Mouse (Mus musculus) embryonic fibroblast, embryonic 13.5 days (primary cell): ENCODE measurements around the gene Cd33.

ENCODE experiments used
- CTCF ChIP-seq: IDR thresholded peaks from 2 replicates; pipeline ENCODE4 v1.5.1; 2011; ENCODE audit warnings: mild to moderate bottlenecking, control low read depth, low read length, moderate library complexity, borderline replicate concordance; ENCODE audit not compliant: insufficient read depth
- POLR2A ChIP-seq: IDR thresholded peaks from 2 replicates; pipeline ENCODE4 v1.6.1; 2011; ENCODE audit warnings: low read depth, mild to moderate bottlenecking, control low read depth, low read length, moderate library complexity

DNA sequence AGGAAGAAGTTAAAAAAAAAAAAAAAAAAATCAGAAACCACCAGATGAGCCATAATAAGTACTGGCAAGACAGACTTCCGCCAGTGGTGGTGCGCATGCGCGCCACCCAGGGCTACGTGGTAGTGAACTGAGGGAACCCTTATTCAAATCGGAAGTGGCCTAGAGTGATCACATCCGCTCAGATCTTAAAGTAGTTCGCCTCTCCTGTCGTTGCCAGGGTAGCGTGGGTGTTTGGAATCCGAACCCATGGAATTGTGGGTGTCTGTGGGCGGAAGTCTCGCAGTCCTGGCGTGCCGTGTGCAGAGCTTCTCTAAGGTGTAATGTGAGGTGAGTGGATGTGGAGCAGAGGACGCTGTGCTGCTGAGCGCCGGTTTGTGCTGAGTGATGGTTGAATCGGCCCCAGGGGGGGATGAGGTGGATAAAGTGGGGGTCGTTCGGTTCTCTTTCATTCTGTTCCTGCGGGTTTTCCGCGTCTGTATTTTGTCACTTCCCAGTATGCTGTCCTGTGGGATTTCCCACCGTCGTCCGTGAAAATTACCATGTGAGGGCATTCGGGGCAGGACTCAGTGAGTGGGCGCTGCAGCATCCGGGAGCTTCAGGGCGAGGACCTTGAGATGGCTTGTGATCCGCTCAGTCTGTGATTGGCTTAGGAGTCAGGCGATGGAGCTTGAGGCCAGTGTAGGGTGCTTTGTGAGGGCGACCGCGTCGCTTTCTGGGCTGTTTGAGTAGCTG is 35.4 kb upstream of the Cd33 start, which contains the start of gene Zfp719:
- no peak for TF ChIP-seq CTCF
- peak; percentile 92 for TF ChIP-seq POLR2A
